Mouse (Mus musculus): Measurements from ENCODE around the gene Stoml2.

The Stoml2 gene

GRCm38 (mm10) chr4:43037860-43038566 lies 6.5 kb upstream of the Stoml2 start:
- no peak for DNase-seq

DNA sequence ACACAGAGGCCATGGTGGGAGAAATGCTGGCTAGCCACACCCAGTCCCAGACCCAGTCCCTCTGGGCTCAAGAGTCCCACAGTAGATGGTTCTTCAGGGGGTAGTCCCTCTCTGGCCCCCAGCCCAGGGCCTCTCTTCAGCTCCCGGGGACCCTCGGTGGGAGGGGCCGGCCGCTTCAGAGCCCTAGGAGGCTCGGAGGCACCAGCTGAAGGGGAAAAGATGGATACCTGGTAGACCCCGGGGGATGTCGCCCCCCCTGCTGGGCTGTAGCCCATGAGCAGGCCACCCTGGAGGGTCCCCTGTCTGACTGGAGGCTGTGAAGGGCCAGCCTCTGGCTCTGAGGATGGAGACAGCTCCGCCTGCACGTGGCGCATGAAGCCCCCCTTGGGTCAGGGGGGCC lies 4.8 kb upstream of the Stoml2 start:
- DNase-seq = no peak

DNA sequence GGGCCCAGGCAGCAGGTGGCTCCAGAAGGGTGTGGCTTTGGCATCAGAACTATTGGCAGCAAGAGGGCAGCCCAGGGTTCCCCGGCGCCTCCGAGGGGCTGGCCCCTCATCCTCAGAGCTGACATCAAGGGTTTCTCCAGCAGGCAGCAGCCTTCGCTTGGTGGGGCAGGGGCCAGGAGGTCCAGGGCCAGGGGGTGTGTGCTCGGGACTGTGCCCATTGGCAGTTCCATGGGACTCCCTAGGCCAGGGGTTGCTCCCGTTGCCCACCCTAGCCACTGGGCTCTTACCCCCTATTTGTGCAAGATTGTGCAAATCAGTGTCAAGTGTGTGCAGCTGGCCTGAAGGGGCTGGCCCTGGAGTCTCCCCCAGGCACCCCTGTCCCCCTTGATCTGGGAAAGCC lies 4.3 kb upstream of the Stoml2 start:
- DNase-seq = no peak

DNA sequence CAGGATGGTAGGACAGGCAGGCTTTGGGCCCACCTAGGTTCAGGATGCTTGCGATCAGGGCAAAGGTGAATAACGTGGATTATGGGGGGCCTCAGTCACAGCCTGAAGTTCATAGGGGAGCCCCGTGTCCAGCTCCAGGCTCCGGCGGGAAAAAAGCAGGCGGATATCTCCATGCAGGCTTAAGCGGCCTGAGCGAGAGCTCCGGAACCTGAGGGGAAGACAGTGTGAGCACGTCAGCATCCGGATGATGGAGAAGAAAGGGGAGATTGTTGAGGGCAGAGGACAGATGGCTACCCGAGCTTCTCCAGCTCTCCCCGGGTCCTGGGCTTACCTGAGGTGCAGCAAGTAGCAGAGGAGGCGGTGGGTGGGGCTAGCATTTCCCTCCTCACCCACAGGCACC lies 2.0 kb upstream of the Stoml2 start:
- no peak for DNase-seq

DNA sequence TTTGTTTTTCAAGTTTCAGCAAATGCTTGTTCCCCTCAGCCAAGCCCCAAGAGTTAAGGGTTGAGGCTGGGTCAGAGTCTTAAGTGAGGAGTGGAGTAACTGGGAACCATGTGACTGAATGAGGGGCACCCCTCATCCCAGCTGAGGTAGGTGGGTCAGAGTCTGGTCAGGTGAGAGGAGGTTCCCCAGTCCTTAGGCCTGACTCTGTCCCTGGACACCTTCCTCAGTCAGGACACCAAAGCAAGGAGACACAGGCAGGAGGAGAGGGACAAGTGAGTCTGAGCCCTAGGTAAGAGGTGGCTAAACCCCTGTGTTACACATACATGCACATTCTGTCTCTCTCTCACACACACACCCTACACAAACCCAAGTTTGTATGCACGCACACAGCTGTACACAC lies 991 bp upstream of the Stoml2 start:
- DNase-seq = no peak

- DNase-seq = no peak
These were observed 705 bp downstream of the Stoml2 start for GRCm38 (mm10) chr4:43030780-43031230.

GRCm38 (mm10) chr4:43030352-43030751 lies 1.2 kb downstream of the Stoml2 start:
- DNase-seq = no peak

DNA sequence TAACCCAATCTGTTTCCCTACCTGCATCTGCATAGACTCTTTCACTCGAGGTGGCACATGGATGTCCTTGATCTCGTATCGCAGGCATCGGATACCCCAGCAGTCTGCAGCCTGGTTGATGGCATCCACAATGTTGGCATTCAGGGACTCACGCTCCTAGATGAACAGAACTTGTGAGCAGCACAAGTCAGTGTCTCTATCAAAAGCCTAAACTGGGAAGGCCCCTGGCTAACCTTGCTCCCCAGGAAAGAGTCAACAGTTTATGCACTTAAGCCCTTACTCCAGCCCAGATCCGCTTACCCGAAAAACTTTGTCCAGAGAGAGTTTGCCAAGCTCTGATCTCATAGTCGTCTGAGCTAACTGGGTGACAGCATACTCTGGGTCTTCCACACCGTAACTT lies 1.8 kb downstream of the Stoml2 start:
- DNase-seq = no peak

DNA sequence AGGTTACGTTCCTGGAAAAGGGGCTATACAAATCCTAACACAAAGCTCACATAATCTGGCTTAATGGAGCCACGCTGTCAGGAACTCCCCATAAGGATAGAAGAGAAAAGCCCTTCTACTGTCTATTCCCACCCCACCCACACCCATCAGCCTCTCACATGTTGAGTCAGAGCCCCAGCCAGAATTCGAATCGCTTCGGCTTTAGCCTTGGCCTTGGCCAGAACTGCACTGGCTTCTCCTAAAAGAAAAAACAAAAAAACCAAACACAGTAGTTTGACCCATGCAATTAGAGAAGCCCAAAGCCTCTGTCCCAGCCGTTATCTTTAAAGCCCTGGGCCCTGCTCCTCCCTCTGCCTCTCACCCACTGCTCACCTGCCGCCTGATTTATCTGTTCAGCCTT lies 2.4 kb downstream of the Stoml2 start:
- no peak for DNase-seq

DNA sequence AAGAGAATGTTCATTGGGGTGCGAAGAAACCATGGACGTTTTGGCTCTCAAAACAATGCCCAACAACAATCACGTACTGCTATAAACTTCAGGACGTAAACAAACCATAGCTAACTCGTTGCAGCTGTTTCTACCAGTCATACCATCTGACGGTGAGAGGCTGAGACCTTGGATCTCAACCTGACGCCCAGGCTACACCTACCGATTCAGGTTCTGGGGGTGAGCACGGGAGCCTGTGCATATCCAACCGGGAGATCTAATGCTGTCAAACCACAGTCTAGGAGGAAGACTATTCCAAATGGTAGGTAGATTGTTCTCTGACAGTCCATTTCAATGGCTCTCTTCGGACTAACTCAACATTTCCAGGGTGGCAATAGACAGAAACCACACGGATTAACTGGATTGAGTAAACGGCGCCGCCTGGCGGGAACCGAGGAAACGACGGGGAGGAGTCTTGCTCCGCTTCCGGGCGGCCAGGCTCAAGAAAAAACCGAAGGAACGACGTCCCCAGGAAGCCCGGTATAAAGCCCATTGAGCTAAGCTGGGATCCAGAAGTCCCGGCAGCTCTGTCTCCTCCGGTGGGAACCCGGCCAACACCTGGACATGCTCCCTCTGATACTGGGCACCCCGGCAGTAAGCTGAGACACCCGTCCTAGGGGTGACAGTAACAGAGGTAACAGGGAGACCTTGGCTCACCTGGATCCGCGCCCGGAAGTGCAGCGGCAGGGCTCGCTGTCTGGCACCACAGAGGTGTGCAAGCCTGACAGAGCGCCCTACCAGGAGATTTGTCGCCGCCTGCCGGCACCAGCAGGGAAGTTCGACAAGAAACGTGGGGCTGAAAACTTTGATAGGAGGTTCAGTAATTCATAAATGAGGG lies 6.2 kb downstream of the Stoml2 start, which contains the start of gene Pigo:
Pigo (minus strand) TSS at position 736 of the 877 bp plus-strand sequence.
- peak; percentile 95 to 98 for DNase-seq

DNA sequence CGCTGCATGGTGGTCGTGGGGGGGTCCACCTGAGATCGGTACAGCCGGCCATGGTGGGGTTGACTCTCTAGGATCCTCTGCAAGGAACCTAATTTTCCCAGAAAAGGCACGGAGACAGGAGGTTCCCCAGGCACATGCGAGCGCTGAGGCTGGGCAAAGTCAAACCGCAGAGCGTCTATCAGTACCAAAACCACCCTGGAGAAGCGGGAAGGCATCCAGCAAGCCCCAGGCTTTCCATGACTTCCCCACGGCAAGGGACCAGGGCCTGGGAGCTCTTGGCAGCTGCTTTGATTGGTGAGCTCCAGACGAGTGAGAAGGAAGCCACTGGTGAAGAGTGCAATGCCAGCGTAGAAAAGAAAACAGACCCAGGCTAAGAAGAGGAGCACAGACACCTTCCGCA lies 6.8 kb downstream of the Stoml2 start:
- no peak for DNase-seq

- peak in 1 of 2 experiments; percentile 44 for DNase-seq
These were observed 10.2 kb downstream of the Stoml2 start for GRCm38 (mm10) chr4:43021341-43021740.

DNA sequence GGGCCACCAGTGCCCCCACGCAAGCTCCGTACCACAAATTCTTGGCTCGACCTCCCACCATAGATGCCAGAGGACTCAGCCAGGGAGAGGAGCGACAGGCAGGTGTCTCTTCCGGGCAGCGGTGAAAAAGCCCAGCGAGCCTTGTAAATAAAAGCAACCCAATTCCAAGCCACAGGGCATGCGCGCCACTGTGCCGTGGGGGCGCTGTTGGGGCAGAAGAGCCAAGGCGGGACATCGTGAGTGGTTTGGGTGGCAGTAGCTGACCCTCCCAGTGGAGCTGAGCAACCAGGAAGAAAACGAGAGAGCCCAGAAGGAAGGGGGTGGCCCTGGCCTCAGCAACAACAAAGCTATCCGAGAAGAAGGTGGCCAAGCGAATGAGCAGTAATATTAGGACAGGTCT lies 10.6 kb downstream of the Stoml2 start:
- no peak for DNase-seq

- no peak for DNase-seq
These were observed 11.7 kb downstream of the Stoml2 start for GRCm38 (mm10) chr4:43019641-43020465.

DNA sequence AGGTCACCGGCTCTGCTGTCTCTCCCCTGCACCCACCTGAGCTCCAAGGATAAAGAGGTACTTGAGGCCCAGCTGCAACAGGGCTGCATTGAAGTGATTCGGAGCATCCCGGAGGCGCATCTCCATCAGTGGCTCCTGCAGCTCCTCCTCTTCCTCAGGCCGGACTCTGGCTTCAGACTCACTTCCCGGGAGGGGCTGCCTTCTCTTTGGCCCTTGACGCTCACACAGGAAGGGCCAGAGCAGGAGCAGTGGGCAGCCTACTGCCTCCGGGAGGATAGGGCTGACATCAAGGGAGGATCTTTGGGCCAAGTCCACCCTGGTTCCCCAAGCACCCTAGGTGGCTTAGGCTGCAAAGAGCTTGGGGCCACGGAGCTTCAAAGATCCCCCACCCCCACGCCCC lies 12.3 kb downstream of the Stoml2 start:
- DNase-seq = no peak

GRCm38 (mm10) chr4:43018156-43018555 lies 13.4 kb downstream of the Stoml2 start:
- no peak for DNase-seq

GRCm38 (mm10) chr4:43012091-43012490 lies 19.4 kb downstream of the Stoml2 start:
- no peak for DNase-seq

DNA sequence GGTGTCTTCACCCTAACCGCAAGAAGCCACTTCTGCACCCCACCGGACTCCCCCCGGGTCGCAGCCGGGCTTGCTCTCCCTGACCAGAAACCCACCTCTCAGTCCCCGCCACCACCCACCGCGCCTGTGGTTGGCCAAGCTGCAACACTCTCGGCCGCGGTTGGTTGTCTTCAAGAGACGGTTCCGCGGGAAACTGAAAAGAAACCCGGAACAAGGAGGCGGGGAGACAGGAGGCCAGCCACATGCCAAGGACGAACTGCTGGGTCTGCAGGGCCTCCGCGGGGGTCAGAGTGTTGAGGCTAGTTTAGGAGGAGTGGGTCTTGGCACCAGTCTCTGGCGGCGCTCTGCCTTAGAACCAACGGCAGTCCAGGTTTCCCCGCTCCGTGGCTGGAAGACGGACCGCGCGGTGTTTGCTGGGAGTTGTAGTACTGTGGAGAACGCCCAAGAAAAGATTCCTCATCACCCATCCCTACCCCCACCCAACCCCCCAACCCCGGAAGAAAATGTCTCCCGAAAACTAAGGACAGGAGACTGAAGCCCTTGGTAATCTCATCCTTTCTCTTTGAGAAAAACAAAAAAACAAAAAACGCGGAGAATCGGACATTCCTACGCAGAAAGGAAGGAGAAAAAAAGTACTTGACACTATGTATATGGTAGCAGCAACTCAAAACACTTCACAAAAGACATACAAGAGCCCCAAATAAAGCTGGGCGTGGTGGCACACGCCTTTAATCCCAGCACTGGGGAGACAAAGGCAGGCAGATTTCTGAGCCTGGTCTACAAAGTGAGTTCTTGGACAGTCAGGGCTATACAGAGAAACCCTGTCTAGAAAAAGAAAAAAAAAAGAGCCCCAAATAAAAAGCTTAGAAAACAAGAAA lies 21.1 kb downstream of the Stoml2 start, which contains the start of gene Fancg:
Fancg (minus strand) TSS at position 346 of the 878 bp plus-strand sequence.
- peak; percentile 85 to 86 for DNase-seq

GRCm38 (mm10) chr4:43005765-43006164 lies 25.7 kb downstream of the Stoml2 start:
- peak in 1 of 2 experiments; percentile 37 for DNase-seq

DNA sequence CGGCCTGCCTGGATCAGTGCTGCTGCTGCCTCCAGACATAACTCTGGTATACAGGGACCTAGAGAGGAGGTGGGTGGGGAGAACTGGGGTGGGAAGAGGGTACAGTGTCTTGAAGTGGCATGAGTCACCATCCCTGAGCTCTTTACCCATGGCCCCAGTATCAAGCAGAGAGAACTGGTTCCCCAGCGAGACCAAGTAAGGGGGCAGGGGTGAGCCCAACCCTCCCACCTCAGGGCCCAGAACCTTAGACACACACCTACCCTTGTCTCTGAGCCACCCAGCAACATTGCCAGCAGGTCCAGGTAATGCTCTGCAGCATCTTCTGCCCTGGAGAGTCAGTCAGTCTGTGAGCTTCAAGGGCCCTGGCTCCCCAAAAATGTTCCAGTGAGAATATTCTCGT lies 26.6 kb downstream of the Stoml2 start:
- no peak for DNase-seq

DNA sequence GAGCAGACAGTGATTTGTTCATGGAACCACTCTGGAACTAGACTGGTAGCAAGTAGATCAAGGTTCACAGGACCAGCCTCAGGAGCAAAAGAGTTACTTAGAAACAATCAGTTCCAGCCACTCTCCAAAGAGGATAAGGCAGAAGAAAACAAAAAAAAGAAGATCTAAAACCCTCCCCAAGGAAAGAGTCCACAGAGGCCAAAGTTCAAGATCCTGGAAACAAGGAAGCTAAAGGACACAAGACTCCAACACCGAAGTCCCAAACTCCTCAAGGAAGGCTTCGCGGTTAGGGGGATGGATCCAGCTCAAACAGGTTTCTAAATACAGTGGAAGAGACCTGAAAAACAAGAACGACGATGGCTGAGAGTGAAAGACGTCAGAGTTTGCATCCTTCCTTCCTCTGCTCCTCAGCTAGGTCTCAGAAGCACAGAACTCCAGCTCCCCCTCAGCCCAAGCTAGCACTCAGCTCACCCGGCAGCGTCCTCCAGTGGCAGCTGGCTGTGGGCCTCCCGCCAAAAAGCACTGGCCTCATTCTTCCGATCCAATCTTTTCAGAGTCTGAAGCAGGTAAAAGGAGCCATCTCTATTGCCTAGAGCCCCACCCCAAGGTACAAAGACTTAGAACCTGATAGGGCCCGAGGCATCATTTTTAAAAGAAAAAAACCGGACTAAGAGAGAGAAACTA lies 28.6 kb downstream of the Stoml2 start:
- no peak for DNase-seq

Data from cerebellum, adult 18-20 months (tissue).